Mouse (Mus musculus) right cerebral cortex, postnatal 36 days (tissue): Measurements from ENCODE around the gene Slc8b1.

ENCODE experiments used
- DNase-seq, 2 experiments: peaks; one replicate each; pipeline ENCODE4 v3.0.0; 2022; ENCODE audit warnings: low spot score in 2 of 2, mixed read lengths in 1 of 2

Gene Slc8b1

GRCm38 (mm10) chr5:120567253-120567701 lies 56.3 kb downstream of the Slc8b1 start:
- peak in 1 of 2 experiments; percentile 43 for DNase-seq

DNA sequence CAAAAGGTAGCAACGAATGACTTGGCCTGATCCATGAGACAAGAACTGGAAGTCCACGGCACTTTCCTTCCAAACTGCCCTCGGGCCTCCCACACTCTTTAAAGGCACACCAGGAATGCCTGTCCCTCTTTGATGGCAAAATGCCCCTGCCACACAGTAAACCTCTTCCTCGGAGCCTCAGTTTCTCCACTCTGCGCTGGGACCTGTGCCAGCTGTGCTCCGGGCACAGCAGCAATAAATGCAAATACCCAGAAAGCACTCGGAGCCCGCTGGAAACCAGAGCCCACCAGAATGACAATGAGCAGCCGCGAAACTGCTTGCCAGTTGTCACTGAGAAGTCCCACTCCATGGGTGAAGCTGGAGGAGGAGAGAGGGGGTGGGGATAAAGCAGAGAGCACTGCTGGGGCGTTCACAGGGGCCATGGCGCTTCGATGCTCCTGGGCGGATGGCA lies 56.8 kb downstream of the Slc8b1 start:
- DNase-seq: no peak

DNA sequence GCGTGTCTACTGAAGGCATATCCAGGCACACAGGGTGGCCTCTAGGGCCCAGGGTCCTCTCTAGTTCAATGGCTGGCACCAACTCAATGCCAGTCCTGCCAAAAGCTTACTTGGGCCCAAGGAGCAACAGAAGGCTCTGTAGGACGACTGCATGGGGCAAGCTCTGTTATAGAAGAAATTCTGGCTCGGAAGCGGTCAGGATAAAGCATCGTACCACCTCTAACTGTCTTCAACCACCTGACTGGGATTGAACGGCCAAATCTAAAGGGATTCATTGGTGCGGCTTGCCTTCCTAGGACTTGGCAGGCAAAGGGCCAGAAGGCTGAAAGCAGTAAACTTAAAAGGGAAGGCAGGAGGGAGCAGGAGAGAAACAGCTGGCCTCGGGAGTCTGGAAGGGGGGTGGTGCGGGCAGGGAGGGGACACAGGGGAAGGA lies 57.4 kb downstream of the Slc8b1 start:
- no peak for DNase-seq

DNA sequence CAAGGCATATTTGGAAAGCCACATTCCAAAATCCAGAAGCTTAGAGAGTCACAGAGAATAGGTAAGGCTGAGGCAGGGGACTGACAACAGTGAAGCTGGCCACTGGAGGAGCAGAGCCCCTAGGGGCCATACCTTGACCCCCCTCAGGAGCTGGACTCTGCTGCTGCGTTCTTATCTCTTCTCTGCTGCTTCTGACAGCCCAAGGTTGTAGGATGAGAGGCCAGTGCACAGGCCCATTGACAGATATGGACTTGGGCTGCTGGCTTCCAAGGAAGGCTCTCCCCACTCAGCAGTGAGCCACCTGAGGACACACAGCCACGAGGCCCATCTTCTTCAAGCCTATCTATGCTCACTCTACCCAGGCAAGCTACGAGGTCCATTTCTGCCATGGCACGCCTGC lies 58.0 kb downstream of the Slc8b1 start:
- DNase-seq: no peak

DNA sequence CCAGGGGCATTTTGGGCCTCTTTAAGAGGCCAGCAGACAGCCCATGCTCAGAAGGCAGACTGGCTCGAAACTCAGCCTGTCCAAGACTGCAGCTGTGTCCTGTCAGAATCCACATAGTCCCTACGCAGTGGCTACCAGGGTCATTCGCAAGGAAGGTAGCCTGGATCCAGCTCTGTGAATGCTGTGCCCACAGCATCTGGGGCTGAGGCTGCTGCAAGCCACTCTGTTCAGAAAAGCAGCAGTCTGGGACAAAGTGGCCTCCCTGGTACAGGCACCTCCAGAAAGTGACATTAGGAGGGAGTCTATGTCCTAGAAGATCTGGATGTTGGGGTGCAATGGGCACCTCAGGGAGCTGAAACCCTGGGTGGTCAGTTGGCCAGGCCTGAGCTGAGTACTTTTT lies 58.8 kb downstream of the Slc8b1 start:
- DNase-seq: no peak

- DNase-seq: no peak
These were observed 59.4 kb downstream of the Slc8b1 start for GRCm38 (mm10) chr5:120570289-120570897.

DNA sequence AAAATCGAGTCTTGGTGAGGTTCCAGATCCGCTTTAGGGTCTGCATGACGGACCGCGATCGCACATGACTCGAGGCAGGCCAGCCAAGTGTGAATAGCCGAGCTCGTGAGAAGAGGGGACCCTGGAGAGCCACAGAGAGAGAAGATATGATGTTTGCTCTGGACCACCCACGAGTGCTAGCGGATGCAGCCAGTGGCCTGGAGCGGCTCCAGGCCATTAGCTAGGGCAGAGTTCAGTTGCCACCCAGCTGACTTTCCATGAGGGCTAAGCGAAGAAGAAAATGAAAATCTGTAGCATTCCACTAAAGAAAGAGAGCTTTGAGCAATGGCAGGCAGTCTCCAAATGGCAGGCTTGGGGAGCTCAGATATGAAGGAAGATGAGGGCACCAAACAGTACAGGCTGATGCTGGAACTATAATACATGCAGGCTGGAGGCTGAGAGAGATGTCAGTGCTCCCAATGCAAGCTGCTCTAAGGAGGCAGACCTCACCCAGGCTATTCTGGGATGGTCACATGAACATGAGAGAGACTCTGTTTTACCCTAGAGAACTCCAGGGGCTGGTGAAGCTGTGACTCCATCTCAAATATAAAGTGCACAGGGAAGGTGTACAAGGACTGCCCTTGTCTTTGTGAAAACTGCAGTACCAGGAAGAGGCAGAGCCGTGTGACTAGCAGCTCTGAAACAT lies 60.2 kb downstream of the Slc8b1 start:
- DNase-seq: no peak

DNA sequence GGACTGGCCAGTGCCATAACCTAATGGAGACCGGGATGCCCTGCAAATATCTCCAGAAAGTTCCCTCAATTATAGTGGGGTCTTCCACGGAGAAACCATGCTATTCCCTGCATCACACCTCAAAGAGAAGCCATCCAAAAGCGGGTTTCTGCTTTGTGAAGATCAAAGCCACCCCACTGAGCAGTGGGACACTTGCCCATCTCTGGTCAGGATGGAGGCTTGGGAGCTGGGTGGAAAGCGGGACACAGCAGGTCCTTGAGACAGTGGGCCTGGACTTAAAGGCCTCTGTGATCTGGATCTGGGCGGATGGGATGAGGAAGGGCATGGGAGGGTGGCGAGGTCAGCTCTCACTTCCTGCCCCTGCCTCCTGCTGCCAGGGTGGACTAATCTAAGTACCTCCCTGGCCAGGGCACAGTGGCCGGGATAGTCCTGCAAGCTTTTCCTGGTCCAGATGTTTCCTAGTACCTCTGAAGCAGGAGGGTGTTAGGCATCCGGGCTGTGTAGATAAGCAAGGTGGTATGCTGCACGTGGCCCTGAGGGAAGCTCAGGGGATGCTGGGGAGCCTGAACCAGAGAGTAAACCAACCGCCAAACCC lies 63.6 kb downstream of the Slc8b1 start:
- no peak for DNase-seq

DNA sequence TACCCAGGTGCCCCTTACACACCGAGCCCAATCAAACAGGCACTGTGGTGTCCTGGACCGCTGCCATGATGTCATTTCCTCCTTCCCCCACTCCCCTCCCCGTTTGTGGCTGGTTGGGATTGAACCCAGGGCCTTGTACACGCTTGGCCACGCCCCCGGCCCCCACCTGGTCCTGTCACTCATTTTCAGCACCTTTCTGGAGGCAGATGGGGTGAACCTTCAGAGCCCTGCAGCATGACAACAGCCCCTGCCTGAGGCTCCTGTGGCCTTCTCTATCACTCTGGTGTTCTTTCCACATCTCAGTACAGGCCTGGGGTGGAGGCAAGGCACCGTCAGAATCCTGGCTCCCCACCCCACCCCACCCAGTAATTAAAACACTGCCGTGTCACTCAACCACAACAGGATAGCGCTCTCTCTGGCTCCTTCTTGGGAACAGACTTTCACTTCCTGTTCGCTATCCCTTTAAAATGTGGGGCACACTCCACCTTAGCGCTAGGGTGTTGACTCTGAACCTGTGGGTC lies 65.9 kb downstream of the Slc8b1 start:
- DNase-seq: no peak

GRCm38 (mm10) chr5:120577935-120578441 lies 67.0 kb downstream of the Slc8b1 start:
- DNase-seq: no peak

DNA sequence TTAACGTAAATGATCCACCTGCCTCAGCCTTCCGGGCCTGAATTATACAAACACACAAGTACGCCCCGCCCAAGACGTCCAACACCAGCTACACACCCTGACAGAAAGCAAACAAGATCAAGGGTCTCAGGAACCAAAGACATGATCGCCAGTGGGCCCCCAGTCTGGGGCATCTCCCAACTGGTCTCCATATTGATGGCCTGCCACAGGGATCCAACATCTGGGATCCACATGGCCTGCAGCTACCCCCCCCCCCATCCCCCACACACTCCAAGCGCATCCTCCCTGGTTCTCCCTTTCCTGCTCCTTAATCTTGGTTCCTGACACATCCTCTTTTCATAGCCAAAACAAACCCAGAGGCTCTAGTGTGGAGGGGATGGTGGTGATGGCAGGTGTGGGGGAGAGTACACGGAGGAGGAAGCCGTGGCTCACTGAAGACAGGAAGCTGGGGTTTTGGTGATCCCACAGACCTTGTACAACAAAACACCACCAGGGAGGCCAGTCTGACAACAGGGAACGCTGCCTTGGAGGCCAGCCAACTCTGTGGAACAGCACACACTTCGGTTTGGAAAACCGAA lies 67.6 kb downstream of the Slc8b1 start:
- no peak for DNase-seq

DNA sequence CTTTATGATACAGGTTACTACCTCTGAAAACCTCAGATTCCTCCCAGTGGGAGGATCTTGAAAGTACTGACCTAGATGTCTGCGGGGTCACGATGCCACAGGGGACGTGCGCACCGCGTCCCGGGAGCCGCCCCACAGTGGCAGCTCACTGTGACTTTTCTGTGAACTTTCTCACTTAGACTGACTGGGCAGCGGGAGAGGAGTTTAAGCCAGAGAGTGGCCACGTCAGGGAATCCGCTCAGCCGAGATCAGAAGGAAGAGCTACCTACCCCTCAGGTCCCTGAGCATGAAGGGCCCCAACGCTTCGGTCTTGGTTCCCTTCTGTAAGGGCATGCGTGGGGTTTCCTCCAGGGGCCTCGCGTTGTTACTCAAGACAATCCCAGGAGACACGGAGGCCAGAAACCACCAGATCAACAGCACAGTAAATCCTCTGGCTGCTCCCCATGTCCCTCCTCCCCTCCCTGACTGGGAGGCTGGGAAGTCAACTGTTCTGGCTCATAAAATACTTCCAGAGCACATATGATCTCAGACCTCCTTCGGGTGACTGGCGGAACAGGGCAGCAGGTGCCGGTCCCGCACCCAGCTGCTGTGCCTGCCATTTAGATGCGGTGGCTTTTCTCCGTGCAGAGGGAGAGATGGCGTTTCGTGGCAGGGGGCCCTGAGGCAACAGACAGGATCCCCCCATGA lies 68.4 kb downstream of the Slc8b1 start:
- DNase-seq: no peak

DNA sequence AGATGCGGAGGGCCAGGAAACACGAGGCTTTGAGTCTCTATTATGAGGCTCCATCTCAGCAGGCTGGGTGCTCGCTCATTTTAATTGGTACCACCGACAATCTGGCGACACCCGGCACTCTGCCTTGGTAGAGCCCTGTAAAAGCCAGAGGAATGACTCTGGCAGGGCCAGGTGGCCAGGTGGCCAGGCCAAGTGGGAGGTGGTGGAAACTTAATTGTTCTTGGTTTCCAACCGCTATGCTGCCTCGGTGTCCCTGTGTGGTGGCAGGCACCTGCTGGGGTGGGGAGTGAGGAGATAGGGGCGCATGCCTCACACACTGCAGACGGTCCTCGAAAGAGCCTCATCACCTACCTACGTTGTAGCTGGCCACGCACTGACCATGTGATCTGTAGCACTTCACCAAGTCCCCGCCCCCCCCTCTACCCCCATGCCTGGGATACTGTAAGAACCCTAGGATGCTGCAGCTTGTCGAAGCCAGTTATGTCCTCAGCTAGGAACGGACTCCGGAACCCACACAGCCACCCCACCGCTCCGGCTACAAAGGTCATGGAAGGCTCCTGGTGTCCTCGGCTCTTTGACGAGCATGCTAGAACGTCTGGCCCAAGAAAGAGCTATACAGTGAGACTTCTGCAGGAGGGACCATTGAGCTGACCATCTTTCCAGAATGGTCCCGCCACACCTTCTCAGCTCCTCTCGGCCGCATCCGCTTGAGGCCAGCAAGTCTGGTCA lies 69.1 kb downstream of the Slc8b1 start:
- DNase-seq: no peak

DNA sequence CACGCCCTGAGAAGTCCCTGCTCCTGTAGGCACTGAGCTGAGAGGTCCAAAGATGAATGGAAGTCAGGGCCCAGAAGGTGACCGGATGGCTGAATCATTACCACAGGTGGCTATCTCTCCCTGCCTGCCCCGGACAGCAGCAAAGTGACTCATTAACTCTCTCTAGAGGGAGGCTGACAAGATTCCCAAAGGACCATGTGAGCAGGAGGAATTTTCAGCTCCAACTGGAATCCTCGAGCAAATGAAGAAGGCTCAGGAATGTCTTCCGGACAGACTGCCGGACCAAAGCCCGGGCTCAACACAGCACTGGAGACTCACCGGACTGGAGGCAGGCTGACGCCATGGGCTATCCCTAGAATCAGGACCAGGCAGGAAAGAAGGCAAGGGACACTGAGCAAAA lies 71.0 kb downstream of the Slc8b1 start:
- no peak for DNase-seq

DNA sequence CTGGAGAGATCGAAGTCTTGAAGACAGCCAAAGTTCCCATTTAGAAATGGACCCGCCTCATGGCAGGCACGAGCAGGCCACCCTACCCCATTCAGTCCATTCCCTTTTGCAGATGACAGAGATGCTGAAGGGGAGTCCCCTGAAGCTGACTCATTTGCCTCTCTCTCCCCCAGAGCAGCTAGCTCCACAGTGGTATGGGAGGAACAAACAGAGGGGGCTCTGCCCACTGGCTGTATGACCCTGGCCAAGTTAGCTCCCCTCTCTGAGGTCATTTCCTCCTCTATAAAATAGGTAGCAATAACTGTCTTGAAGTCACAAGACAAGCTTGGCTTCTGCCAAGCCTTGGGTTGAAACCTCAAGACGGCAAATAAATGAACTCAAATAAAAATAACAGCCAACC lies 72.5 kb downstream of the Slc8b1 start:
- DNase-seq: no peak
